Mouse (Mus musculus) spleen, postnatal 14 days (tissue): Measurements from ENCODE around the gene Tprg.
A peak's percentile ranks its signal among the peaks of the same experiment; 100 is the strongest.

Experiments used
- DNase-seq, 2 experiments: peaks; one replicate each; pipeline ENCODE4 v3.0.0; 2021 to 2022; ENCODE audit warnings: low spot score in 2 of 2

Gene Tprg

GRCm38 (mm10) chr16:25286517-25286916, at the start of gene Tprg:
Gene Tprg (plus strand): TSS chr16:25286817.
- DNase-seq = no peak

DNA sequence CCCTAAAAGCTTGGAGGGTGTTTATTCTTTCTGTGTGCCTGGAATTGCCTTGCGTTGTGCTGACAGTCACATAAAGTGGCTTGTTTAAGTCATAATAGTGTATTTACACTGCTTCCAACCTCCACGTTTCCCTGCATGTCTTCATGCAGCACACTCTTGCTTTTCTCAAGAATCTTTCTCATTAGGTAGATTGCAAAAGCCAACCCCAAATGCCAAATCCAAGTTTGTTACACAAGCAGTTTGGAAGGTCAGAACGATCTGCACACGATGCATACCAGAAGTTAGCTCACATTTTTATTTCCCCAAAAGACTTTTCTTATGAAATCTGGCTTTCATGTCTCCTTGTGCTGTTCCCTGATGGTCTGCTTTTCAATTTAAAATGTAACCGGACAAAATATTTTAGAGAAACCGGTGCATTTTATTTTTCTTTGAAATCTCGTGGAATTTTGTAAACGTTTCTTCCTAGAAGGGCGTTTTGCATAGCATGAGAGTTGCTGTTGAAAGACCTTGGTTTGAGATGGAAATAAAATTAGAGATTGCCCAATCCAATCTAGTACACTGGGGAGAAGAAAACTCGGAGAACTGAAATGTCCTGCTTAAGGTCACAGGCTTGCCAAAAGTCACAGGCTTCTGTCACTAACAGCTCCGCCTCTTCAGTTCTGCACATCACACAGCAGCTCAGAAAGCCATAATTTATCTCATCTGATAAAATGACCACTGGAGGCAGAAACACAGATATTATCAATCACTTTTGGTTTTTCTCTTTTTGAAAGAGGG, 48.2 kb upstream of the Tprg start:
- no peak for DNase-seq

GRCm38 (mm10) chr16:25248889-25249288, 37.7 kb upstream of the Tprg start:
- no peak for DNase-seq

DNA sequence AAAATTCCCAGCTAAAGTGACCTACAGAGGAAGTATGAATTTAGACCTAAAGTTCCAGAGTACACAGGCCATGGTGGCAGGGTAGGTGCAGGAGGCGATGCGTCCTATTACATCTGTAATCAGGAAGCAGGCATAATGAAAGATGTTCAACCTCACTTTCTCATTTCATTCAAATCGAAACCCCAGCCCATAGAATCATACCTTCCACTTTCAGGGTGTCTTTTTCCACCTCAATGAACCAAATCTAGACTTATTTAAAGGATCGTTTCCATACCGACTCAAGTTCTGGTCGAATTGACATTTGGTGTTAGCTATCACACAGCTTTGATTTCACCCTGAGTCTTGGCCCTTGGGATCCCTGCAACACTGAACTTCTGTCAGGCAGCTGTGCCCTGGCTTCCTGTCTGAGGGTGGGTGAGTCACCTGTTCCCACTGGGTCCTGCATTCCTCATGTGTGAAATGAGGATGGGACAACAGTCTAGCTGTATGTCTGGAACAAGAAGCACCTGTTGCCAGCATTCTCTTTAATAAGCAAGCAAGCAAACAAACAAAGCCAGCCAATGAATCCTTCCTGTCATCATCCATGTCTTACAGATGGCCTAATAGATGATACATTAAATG, 36.4 kb upstream of the Tprg start:
- DNase-seq = no peak

GRCm38 (mm10) chr16:25251080-25251479, 35.5 kb upstream of the Tprg start:
- DNase-seq = no peak

DNA sequence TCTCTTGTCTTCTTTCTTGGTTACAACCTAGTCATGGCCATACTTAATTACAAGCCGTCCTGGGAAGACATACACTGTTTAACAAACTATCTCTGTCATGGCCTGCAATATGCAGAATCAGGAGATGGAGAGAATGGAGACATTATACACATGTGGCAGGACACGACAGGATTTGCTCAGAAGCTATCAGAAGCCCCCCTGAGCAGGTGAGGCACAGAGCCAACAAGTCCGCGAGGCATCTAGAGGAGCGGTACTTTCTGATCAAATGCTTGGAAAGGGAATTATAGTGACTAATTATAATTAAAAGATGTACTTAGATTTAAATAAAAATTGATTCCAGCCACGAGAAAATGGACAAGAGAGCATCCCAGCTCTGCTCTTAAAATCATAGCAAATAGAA, 32.0 kb upstream of the Tprg start:
- no peak for DNase-seq

DNA sequence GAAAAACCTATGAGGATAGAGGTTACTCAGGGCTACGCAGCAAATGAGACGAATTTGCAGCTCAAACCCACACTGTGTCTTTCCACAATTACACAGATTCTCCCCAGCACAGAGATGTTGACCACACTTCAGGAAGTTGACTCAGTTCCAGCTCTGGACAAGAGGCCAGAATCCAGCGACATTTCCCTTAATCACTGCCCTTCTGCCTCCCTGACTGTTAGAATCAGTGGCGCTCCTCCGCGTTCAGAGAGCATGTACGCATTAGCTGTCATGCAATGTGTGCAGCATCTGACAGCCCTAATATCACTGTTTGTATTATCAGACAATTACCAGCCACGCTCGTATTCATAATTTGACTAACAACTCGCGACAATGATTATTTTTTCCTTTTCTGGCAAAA, 31.4 kb upstream of the Tprg start:
- no peak for DNase-seq

DNA sequence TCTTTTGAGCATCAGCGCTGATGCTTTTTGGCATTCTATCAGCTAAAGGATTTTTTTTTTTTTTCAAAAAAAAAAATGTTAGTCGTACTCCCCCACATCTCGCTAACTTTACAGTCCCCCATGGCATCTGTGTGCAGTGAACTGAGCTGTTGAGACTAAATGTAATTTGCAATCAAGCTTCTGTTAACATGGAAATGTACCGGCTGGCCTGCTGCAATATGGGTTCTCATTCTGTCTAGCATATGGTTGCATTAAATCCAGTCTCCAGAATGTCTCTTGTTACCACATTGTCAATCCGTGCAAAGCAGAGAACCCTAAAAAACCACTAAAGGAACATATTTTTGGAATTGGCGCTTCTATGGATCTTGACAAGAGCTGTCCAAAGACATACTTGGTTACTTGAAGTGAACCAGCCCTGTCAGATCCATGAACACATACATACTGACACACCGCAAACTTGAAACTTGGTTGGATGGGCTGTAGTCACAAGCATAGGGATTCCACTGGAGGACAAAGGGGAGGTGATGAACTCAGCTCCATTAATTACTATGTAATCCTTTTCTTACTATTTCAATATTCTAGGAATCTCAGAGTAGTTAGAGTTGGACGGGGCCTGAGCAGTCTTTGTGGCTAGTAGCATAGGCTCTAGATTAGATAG, 30.9 kb upstream of the Tprg start:
- DNase-seq = no peak

- no peak for DNase-seq
Observed at GRCm38 (mm10) chr16:25262306-25262705, 24.3 kb upstream of the Tprg start.

- no peak for DNase-seq
Observed at GRCm38 (mm10) chr16:25262965-25263364, 23.7 kb upstream of the Tprg start.

DNA sequence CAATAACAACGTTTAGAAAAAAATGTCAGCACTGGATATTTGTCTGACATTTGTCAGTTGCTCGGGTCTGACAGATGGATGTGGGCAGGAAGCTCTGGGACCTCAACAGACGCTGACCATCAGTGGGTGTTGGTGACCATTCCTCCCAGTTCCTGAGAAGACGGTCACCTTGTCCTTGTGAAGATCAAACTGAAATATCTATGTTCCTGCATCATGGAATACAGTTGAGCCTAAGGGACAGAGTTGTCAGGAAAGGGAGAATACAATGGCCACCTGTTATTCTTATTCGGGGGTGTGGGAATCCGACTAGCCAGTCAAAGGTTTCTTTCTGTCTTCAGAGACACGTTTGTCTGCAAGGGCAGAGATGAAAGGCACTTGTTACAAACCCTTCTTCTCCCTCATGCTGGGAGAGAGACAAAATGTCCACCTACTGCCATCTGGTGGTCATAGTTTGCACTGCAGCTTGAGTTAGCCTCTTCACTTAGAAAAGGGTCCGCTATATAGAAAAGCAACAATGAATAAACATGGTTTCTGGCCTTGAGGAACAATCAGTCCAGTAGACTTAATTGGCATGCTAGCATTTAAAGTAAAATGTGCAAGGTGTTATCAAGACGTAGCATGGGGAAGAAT, 23.0 kb upstream of the Tprg start:
- peak; percentile 41 to 69 for DNase-seq

DNA sequence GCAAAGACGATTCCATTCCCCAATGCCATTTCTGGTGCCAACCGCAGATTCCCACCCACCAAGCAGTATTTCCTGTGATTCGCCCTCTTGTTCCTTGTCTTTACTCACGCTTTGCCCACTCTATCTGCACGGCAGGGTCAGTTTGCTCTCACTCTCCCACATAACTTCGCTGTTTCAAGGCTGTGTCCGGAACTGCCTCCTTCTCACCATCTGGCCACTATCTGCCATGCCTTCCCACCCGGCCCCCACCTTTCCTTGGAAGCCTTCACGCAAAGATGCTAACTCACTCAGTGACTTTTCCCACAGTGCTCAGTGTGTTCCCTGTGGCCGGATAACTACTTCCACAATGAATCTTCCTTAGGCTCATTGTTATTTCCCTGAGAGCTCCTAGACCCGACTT, 21.4 kb upstream of the Tprg start:
- no peak for DNase-seq

- no peak for DNase-seq
Observed at GRCm38 (mm10) chr16:25268276-25268675, 18.3 kb upstream of the Tprg start.

DNA sequence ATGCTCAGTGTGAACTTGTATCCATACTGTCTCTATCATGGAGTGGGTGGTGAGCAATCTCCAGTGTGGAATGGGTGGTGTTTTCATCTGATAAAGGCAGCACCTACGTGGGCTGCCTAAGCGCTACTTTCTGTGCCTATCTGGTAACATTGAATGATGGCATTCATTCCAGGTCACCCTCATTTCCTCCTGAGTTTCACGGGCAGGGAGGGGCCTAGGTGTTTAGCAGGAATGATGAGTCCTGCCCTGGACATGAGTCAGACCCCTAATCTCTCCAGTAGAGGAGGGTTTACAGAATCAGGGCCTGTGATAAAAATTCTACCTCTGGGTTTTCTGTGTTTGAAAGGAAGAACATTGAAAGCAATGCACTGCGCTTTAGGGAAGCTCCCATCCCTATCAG, 4.1 kb upstream of the Tprg start:
- DNase-seq = no peak

DNA sequence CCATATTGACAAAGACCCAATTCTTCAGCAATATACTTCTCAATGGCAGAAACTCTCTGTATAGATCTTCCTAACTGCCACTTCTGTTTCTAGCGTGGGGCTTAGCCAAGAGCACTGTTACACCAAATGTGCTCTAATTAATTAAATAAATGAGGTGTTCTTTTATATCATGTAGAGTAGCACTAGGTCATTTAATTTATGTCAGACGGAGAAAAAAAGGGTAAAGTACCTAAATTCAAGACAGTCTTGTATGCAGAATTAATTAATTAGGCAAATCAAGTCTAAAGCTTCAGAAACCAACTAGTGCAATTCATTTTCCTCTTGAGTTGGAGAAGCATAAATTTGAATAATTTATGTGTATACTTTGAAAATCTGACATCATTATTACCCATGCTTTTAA, 7.1 kb downstream of the Tprg start:
- no peak for DNase-seq

GRCm38 (mm10) chr16:25295546-25295945, 8.9 kb downstream of the Tprg start:
- DNase-seq = no peak

GRCm38 (mm10) chr16:25296746-25297145, 10.1 kb downstream of the Tprg start:
- DNase-seq = no peak

GRCm38 (mm10) chr16:25298204-25298603, 11.6 kb downstream of the Tprg start:
- DNase-seq = no peak

GRCm38 (mm10) chr16:25302616-25303015, 16.0 kb downstream of the Tprg start:
- DNase-seq = no peak

DNA sequence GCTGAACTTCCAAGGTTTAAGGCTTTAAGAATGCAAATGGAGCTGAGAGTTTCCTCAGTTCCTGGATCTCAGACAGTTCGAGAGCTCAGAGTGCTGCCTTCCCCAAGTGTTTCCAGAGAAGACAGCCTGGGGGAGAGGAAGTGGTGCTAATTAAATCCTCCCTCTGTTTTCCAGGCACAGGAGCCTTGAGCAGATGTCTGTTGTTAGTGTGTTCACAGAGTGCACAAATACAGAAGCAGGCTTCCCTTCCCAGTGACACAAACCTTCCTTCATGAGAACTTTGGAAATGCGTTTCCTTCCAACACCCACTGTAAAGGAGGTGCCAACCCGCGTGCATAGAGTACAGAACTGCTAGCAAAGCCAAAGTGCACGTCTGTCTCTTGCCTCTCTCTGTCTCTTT, 27.4 kb downstream of the Tprg start:
- DNase-seq = no peak

GRCm38 (mm10) chr16:25315090-25315489, 28.5 kb downstream of the Tprg start:
- DNase-seq = no peak

GRCm38 (mm10) chr16:25325631-25326238, 39.1 kb downstream of the Tprg start:
- DNase-seq = no peak
